Mouse (Mus musculus): ENCODE results near the gene Unc45b.
A peak's percentile ranks its signal among the peaks of the same experiment; 100 is the strongest.
"Not testable (repeated sequence)": the region's sequence is repeated elsewhere in the genome, so short reads cannot be mapped to it uniquely, and the experiment has no call there.

Unc45b gene

GRCm38 (mm10) chr11:82945636-82946035 is 35.3 kb downstream of the Unc45b start:
- no peak for DNase-seq (ENCODE audit: low read depth, low spot score)

DNA sequence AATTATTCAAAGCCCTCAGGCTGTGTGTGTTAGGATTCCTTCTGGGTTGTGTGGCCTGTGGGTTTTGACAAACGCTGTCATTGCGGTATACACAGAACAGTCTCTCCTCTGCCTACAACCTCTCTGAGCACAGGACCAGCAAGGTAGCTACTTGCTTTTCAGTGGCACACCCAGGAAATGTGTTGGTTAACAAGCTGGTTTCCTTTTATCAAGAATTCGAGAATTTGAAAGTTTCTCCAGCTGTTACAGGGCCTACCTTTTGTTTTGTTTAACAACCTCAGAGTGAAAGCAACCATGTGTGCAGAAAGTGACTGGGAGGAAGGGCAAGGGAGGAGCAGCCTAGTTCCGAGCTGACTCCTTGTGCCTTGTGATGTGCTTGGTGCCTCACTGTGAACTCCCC is 37.1 kb downstream of the Unc45b start:
- DNase-seq (ENCODE audit: low read depth, low spot score) = peak; percentile 47

- no peak for DNase-seq (ENCODE audit: low read depth, low spot score)
These were observed 38.7 kb downstream of the Unc45b start for GRCm38 (mm10) chr11:82949036-82949435.

- DNase-seq (ENCODE audit: low read depth, low spot score) = no peak
These were observed 40.6 kb downstream of the Unc45b start, which contains the start of gene Slfn5 for GRCm38 (mm10) chr11:82950736-82951481. Gene Slfn5 (plus strand): TSS chr11:82951349.

DNA sequence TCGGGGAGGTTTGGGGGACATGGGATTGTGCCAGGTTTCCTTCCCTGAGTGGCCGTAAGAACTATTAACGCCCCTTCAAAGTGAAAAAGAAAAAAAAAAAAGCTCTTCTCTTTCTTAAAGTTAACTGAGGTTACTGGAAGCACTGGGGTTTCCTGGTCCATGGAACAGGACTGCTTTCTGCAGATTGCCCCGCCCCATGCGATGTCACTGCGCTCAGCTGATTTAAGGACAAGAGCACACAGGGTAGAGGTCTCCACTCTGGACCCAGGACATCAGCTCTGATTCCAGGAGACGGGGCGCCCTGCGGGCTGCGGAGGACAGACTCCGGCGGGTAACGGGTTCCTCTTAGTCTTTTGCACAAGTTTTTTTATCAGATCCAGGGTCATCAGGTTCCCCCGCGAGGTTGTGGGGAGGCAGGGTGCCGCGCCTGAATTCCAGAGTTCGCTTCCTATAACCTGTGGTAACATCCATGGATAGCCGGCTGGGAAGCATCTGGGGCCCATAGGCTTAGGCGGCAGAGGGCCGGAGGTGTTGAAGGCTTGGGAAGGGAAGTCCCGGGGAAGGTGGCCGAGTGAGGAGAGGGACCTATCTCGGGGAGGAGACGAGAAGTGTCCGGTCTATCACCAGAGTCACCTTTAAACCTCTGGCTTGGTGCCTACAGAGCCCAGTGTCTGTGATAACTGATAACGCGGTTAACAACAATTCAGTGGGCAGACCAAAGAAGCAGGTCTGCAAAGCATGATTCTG is 41.7 kb downstream of the Unc45b start:
- DNase-seq (ENCODE audit: low read depth, low spot score) = peak; percentile 33

GRCm38 (mm10) chr11:82952612-82953542 is 42.5 kb downstream of the Unc45b start:
- DNase-seq (ENCODE audit: low read depth, low spot score) = no peak

- no peak for DNase-seq (ENCODE audit: low read depth, low spot score)
These were observed 44.3 kb downstream of the Unc45b start for GRCm38 (mm10) chr11:82954631-82955030.

- no peak for DNase-seq (ENCODE audit: low read depth, low spot score)
These were observed 46.6 kb downstream of the Unc45b start for GRCm38 (mm10) chr11:82956925-82957324.

- DNase-seq (ENCODE audit: low read depth, low spot score) = peak; percentile 59
These were observed 49.3 kb downstream of the Unc45b start for GRCm38 (mm10) chr11:82959613-82960012.

GRCm38 (mm10) chr11:82961743-82962142 is 51.4 kb downstream of the Unc45b start:
- no peak for DNase-seq (ENCODE audit: low read depth, low spot score)

- no peak for DNase-seq (ENCODE audit: low read depth, low spot score)
These were observed 51.9 kb downstream of the Unc45b start for GRCm38 (mm10) chr11:82962215-82962614.

GRCm38 (mm10) chr11:82970712-82971589 is 60.6 kb downstream of the Unc45b start:
- DNase-seq (ENCODE audit: low read depth, low spot score) = no peak

DNA sequence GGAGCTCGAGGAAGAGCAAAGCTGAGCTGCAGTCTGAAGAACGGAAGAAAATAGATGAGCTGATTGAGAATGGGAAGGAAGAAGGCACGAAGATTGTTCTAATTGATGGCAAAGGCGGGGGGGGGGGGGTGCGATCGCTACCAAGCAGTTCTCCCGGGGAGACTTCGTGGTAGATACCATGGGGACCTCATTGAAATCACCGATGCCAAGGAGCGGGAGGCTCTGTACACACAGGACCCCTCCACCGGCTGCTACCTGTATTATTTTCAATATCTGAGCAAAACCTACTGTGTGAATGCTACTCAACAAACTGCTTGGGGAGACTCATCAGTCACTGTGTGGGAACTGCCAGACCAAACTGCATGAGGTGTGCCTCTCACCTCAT is 61.2 kb downstream of the Unc45b start:
- no peak for DNase-seq (ENCODE audit: low read depth, low spot score)

- no peak for DNase-seq (ENCODE audit: low read depth, low spot score)
These were observed 63.6 kb downstream of the Unc45b start for GRCm38 (mm10) chr11:82973916-82974315.

GRCm38 (mm10) chr11:82982409-82982808 is 72.1 kb downstream of the Unc45b start:
- DNase-seq (ENCODE audit: low read depth, low spot score) = not testable (repeated sequence)

DNA sequence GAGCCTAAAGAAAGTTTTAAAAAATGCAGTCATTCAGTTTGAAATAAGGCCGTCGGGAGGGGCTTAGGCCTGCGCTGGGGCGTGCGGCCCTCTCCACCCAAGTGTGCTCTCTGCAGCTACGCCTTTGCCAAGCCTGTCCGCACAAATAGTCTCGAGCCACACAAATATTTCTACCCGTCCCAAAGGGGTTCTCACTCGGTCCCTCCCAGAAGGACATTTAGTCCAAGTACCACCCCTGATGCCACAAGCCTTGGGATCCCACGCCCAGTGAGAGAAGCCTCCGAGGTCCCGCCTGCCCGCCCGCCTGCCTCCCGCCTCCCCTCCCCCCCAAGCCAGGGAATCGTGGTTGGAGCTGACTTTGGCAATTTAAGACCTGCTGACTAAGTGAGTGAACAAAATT is 72.8 kb downstream of the Unc45b start:
- no peak for DNase-seq (ENCODE audit: low read depth, low spot score)

- no peak for DNase-seq (ENCODE audit: low read depth, low spot score)
These were observed 77.3 kb downstream of the Unc45b start for GRCm38 (mm10) chr11:82987621-82988020.

GRCm38 (mm10) chr11:82989357-82989756 is 79.0 kb downstream of the Unc45b start:
- DNase-seq (ENCODE audit: low read depth, low spot score) = peak; percentile 36

GRCm38 (mm10) chr11:82990612-82991385 is 80.4 kb downstream of the Unc45b start:
- not testable (repeated sequence) for DNase-seq (ENCODE audit: low read depth, low spot score)
